Mouse (Mus musculus): Measurements from ENCODE around the gene Bcl2l13.

- TF ChIP-seq HCFC1 (IDR thresholded peaks at IDR 0.05; ENCODE audit: borderline replicate concordance, insufficient read depth, low read length) (no peak), CHD2 (IDR thresholded peaks at IDR 0.05; ENCODE audit: low read depth, low read length) (no peak), MAFK (IDR thresholded peaks at IDR 0.05; ENCODE audit: insufficient read depth, low read depth, low read length) (no peak), ZC3H11A (IDR thresholded peaks at IDR 0.05; ENCODE audit: borderline replicate concordance, low read depth, low read length) (no peak)
Observed at GRCm38 (mm10) chr6:120798019-120798418, 38.0 kb upstream of the Bcl2l13 start.
